Mouse (Mus musculus) thymus, postnatal 14 days (tissue): ENCODE measurements around the gene Anapc16.
"Not testable (repeated sequence)": the region's sequence is repeated elsewhere in the genome, so short reads cannot be mapped to it uniquely, and the experiment has no call there.

Source experiments
- DNase-seq: peaks from one replicate; pipeline ENCODE4 v3.0.0; 2021

Gene Anapc16

GRCm38 (mm10) chr10:60002673-60003212 lies at the start of gene Anapc16, which contains the start of gene Ascc1:
Gene Anapc16, minus strand, starts transcription at chr10:60003135.
Gene Ascc1, plus strand, starts transcription at chr10:60002805.
- peak; percentile 99 for DNase-seq

DNA sequence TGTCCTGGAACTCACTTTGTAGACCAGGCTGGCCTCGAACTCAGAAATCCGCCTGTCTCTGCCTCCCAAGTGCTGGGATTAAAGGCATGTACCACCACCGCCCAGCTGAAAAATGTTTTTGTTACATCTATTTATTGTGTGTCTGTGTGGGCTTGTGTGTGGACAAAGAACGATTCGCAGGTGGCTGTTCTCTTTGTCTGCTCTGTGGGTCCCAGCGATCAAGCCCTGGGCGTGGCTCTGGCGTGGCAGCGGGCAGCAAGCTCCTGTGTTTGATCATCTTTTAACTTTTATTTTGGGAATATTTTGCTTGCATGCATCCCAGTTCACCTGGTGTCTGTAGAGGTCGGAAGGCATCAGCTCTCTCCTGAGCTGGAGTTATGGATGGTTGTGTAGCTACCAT lies 47.6 kb upstream of the Anapc16 start:
- DNase-seq = no peak

GRCm38 (mm10) chr10:60046696-60047095 lies 43.8 kb upstream of the Anapc16 start:
- no peak for DNase-seq

GRCm38 (mm10) chr10:60042350-60042922 lies 39.5 kb upstream of the Anapc16 start:
- DNase-seq = no peak

DNA sequence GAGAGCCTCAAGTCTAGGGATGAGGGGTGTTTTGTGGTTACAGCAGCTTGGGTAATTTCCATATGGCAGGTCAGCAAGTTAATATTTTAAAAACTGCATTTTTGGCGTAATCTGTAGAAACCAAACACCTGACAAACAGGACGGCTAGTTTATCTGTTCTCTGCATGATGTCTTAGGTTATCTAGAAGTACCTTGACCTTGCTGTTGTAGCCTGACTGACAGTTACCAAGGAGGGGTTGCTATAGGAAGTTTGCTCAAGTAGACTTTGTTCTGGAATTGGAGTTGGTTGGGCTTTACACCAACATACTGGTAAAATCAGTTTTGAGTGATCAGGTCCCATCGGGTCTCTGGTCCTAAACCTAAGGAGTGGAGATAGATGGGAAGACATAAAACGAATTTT lies 32.8 kb upstream of the Anapc16 start:
- DNase-seq = no peak

GRCm38 (mm10) chr10:60034621-60035020 lies 31.7 kb upstream of the Anapc16 start:
- no peak for DNase-seq

DNA sequence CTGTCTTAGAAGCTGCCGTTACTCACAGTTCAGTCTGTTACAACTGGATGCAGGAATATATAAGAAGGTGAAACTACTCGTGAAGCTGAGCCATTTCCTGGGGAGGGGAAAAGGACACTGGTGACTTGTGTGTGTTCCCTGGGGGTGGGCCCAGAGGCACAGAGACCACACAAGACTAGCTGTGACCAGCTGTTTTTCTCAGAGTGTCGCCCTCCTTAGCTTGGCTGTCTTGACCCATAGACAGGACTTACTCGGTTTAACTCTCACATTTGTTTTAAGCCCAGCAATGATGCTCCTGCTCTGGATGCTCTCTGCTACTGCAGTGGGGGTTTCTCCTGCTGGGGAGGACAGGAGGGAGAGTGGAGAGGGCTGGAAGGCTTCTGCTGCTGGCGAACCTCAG lies 30.1 kb upstream of the Anapc16 start:
- no peak for DNase-seq

DNA sequence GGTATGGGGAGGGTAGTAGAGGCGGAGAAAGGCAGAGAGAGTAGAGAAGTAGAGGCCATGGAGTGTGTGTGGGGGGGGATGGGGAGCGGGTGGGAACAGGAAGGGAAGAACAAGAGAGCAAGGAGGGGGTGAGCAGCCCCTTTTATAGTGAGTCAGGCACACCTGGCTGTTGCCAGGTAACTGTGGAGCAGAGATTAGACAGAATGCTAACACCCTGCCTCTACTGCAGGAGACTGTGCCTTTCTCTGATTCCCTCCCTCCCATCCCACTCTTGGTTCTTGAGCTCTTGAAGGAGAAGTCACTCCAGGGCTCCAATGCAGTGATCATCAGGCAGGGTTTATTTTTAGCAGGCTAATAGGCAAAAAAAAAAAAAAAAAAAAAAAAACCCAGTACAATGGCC lies 29.7 kb upstream of the Anapc16 start:
- no peak for DNase-seq

DNA sequence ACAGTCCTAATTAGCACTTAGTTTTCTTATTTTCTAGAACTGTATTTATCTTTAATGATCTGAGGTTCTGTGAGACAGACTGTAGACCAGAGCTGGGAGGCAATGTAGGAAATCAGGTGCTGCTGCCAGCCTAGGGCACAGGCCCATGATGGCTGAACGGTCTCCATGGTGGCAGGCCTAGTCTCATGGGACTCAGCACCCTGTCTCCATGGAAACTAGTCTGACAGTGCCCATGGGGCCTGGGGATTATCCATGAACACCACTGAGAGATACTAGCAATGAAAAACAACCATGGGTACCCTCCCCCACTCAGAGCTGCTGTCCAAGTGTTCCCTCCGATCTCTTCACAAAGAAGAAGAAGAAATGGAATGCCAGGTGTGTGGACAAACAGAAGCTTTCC lies 29.1 kb upstream of the Anapc16 start:
- DNase-seq = no peak

GRCm38 (mm10) chr10:60031562-60031961 lies 28.6 kb upstream of the Anapc16 start:
- no peak for DNase-seq

GRCm38 (mm10) chr10:60029387-60029786 lies 26.5 kb upstream of the Anapc16 start:
- DNase-seq = no peak

DNA sequence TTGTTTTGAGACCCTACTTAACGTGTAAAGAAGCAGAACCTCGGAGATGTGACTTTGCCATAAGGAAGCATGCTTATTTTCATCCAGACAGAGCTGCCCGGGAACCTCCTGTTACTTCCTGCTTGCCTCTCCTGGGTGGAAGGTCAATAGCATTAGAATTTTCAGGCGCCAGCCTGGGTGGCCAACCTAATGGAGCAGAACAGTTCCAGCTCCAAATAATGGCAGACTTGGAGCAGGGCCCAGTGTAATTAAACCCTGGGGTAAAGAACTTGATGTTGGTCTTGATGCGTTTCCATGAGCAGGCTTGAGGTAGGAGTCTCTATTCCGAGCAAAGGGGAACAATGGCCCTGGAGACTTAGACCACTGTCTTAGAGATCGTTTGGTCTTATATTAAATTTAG lies 26.0 kb upstream of the Anapc16 start:
- DNase-seq = no peak

- DNase-seq = peak; percentile 79
Measured at GRCm38 (mm10) chr10:60028181-60028580, 25.2 kb upstream of the Anapc16 start.

DNA sequence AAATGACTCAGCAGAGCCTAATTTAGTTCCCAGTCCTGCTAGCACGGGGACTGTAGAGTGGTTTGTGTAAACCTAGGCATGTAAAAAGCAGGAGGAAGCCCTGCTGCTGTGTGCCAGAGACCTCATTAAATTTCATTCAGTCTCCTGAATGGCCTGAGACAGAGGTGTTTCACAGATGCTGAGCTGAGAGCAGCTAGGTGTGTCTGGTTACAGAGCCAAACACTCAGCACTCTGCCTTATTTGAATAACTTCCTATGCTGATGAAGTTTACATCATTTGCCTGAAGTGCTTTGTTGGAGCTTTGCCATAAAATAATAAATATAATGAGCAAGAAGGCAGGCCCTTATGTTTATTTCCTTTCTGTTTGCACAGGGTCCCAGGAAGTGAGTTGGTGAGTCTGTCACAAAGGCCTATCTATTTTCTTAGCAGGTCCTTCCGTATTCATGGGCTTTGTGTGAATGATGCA lies 24.7 kb upstream of the Anapc16 start:
- DNase-seq = no peak

DNA sequence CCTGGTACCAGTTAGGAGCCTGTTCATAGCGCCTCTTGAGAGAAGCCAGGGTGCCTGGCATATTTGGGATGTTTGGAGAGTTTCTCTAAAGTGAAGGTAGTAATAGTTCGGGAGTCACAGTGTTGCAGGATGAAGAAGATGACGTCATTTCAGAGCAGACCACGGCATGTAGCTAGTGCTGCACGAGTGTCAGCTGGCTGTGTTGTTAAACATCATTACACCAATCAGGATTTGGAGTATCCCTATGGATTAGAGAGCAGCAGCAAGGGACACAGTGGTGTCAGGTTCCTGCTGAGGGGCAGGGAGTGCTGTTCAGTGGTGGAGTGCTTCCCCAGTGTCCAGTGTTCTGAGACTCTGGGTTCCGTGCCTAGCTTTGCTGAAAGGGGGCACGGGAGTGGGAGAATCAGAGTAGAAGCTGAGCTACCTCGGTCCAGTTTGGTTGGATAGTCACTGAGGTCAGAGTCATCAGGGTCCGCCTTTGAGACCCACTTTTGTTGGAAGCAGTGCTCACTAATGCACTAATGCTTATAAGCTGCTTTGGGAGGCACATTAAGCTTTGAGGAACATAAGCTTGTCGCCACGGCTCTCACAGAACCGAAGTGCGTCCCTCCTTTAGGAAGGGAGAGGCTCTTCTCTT lies 23.9 kb upstream of the Anapc16 start:
- no peak for DNase-seq

DNA sequence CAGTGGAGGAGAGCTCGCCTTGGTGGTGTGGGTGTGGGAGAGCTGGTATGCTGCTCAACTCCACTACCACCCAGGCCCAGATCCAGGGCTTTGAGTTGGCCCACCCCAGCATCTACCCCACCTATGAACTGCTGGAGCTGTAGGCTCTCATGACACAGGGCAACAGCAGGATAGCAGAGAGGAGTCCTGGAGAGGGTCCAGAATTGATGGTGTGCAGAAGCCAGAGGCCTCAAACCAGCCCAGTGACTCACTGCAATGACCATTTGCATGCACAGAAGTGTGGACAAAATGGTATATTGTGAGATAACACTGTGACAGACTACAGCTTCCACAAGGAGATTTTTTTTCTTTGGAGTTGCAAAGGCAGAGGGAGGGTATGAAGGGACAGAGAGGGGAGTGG lies 20.8 kb upstream of the Anapc16 start:
- no peak for DNase-seq

GRCm38 (mm10) chr10:60019299-60019698 lies 16.4 kb upstream of the Anapc16 start:
- no peak for DNase-seq

DNA sequence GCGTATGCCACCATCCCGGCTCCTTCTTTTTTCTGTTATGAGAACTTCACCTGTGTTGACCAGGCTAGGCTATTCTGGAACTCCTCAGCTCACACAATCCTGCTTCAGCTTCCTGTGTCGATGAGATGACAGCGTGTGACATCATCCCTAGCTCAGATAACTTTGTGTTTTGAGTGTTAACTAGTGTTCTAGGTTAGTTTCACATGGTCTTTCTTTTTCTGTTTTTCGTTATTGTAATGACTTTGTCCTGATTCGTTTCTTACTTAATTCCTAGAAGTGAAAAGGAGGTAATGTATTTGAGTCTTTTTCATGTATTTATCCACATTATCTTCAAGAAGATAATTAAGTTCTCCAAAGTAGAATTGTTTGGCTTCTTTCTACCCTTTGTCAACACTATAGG lies 13.3 kb upstream of the Anapc16 start:
- DNase-seq = no peak

DNA sequence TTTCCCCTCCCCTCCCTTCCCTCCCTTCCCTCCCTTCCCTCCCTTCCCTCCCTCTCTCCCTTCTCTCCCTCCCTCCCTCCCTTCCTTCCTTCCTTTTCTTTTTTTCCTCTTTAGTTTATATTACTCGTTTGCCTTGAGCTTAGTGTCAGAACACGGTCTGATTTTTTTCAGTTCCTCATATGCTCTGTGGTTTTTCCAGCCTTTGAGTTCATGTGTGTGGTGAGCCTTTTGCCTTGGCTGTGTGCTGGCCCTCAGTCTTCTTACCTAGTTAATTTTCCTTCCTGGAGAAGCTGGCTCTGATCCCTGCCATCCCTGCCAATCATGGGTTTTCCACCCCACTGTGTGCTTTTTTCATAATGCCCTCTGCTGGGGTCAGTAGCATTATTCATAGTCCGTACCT lies 6.2 kb upstream of the Anapc16 start:
- DNase-seq = no peak

DNA sequence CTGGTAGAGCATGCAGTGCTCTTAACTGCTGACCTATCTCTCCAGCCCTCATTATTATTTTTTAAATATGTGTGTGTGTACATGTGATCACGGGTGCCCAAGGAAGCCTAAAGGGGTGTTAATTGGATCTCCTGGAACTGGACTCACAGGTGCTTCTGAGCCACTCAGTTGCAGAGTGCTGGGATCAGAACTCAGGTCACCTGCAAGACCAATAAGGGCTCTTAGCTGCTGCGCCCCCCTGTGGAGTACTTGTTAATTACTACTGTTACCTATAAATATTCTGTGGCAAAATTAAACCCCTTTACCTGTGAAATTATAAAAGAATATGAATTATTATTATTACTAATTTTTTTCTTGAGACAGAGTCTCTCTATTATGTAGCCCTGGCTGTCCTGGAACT lies 2.3 kb upstream of the Anapc16 start:
- peak; percentile 74 for DNase-seq

GRCm38 (mm10) chr10:60003847-60004246 lies 912 bp upstream of the Anapc16 start:
- no peak for DNase-seq

DNA sequence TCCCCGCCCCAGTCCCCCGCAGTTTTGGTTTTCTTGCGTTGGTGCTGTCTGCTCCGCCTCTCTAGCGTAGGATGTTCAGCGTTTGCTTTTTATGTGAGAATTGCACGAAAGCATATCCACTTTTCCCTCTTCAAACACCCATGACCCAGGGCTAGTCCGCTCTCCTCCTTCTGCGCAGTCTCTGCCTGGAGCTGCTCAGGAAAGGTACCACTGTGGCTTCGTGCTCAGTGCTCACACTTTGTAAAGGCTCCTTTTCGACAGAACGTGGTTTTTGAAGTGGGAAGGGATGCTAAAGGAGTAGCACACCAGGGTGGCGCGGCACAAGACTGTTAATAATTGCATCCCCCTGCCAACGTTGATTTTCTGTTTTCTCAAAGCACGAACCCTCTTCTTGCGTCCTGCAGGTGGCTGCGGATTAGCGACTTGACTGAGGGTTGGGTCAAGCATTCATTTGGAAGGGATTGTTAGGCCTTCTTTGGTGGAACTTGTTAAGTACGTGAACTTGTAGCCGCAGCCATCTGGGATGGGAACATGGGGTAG lies 348 bp upstream of the Anapc16 start:
- DNase-seq = no peak

DNA sequence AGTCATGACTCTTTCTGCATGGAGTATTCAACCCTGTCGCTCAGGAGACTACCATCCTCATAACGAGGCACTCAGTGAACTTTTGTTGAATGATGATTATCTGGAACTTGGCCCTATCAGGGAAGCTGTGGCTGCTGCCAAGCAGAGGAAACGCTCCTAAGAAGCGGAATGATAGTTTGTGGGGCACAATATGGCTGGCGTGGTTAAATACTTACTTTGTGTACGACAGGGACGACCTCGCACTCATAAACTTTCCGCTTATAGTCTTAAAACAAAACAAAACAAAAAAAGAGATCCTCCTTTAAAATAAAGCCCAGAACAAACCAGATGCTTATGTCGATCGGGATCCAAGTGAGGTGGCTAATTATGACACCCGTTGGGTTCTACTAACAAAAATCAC lies 732 bp downstream of the Anapc16 start:
- DNase-seq = no peak

DNA sequence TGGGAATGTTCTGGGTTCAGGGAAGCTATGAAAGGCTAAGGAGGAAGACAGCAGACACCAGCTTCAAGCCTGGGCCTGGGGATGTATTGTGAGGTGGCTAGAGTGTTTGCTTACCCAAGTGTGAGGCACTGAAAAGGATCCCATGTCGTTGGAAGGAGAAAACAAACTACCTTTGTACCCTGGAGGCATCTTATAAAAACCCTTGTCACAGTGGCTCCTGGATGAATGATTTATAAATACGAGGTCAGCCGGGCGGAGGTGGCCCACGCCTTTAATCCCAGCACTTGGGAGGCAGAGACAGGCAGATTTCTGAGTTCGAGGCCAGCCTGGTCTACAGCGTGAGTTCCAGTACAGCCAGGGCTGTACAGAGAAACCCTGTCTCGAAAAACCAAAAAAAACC lies 1.3 kb downstream of the Anapc16 start:
- DNase-seq = not testable (repeated sequence)
